Mouse (Mus musculus) megakaryocyte, embryonic 14.5 days (primary cell): ENCODE results near the gene Tmem168.

Experiments
- FLI1 ChIP-seq: IDR thresholded peaks from 2 replicates; pipeline ENCODE4 v1.6.1; 2012; ENCODE audit warnings: low read length, inconsistent platforms, mixed read lengths
- GATA1 ChIP-seq: IDR thresholded peaks from 3 replicates; pipeline ENCODE4 v1.6.1; 2012; ENCODE audit warnings: mixed read lengths, low read length, inconsistent platforms, borderline replicate concordance

- no peak for TF ChIP-seq FLI1
- TF ChIP-seq GATA1: no peak
Measured at GRCm38 (mm10) chr6:13601587-13601986, 6.3 kb downstream of the Tmem168 start.
